Mouse (Mus musculus): ENCODE data around the gene Slc11a1. TPM values are rescaled to one million over a fixed set of nuclear protein-coding genes. Genes with fewer than 3 reads are reported as not detected.

Slc11a1 gene
- total RNA-seq, 2 experiments from 2014 or later = 7.5 to 12.5 TPM

GRCm38 (mm10) chr1:74401015-74401702 lies 26.2 kb downstream of the Slc11a1 start:
- no peak for ATAC-seq (replicated peaks; ENCODE audit: low FRiP score, poor library complexity, severe bottlenecking)

- no peak for ATAC-seq (replicated peaks; ENCODE audit: low FRiP score, poor library complexity, severe bottlenecking)
Measured at GRCm38 (mm10) chr1:74404206-74404605, 29.2 kb downstream of the Slc11a1 start.

- ATAC-seq (replicated peaks; ENCODE audit: low FRiP score, poor library complexity, severe bottlenecking) = no peak
Measured at GRCm38 (mm10) chr1:74408589-74409504, 33.9 kb downstream of the Slc11a1 start, which contains the start of gene Vil1. Vil1 (plus strand) TSS chr1:74409376.

GRCm38 (mm10) chr1:74411753-74412325 lies 36.8 kb downstream of the Slc11a1 start:
- ATAC-seq (replicated peaks; ENCODE audit: low FRiP score, poor library complexity, severe bottlenecking) = no peak

GRCm38 (mm10) chr1:74412711-74413110 lies 37.7 kb downstream of the Slc11a1 start:
- ATAC-seq (replicated peaks; ENCODE audit: low FRiP score, poor library complexity, severe bottlenecking) = no peak

- 0 out of 2 replicates have a peak, but pooled peaks have one; percentile 30 for ATAC-seq (replicated peaks; ENCODE audit: low FRiP score, poor library complexity, severe bottlenecking)
Measured at GRCm38 (mm10) chr1:74415143-74415542, 40.1 kb downstream of the Slc11a1 start.

- no peak for ATAC-seq (replicated peaks; ENCODE audit: low FRiP score, poor library complexity, severe bottlenecking)
Measured at GRCm38 (mm10) chr1:74418747-74419439, 43.9 kb downstream of the Slc11a1 start.

- ATAC-seq (replicated peaks; ENCODE audit: low FRiP score, poor library complexity, severe bottlenecking) = no peak
Measured at GRCm38 (mm10) chr1:74419440-74419794, 44.4 kb downstream of the Slc11a1 start.

GRCm38 (mm10) chr1:74423147-74423546 lies 48.2 kb downstream of the Slc11a1 start:
- ATAC-seq (replicated peaks; ENCODE audit: low FRiP score, poor library complexity, severe bottlenecking) = no peak

GRCm38 (mm10) chr1:74425845-74426244 lies 50.9 kb downstream of the Slc11a1 start:
- ATAC-seq (replicated peaks; ENCODE audit: low FRiP score, poor library complexity, severe bottlenecking) = no peak

- ATAC-seq (replicated peaks; ENCODE audit: low FRiP score, poor library complexity, severe bottlenecking) = no peak
Measured at GRCm38 (mm10) chr1:74433220-74433619, 58.2 kb downstream of the Slc11a1 start.

- no peak for ATAC-seq (replicated peaks; ENCODE audit: low FRiP score, poor library complexity, severe bottlenecking)
Measured at GRCm38 (mm10) chr1:74434596-74434995, 59.6 kb downstream of the Slc11a1 start.

GRCm38 (mm10) chr1:74435563-74435962 lies 60.6 kb downstream of the Slc11a1 start:
- ATAC-seq (replicated peaks; ENCODE audit: low FRiP score, poor library complexity, severe bottlenecking) = no peak

Other genes starting within 250 kb of the Slc11a1 start
- gene Rufy4, start 249.7 kb upstream of the Slc11a1 start, total RNA-seq (2015; ENCODE audit: low replicate concordance) = not detected in 2 replicates
- gene Rufy4, start 249.7 kb upstream of the Slc11a1 start, total RNA-seq (2017; ENCODE audit: low replicate concordance) = 0.13 TPM in 1 of 2 replicates, not detected in the other
- 6.3 and 6.8 TPM in 2 replicates for gene Cxcr2, start 221.2 kb upstream of the Slc11a1 start, total RNA-seq (2015; ENCODE audit: low replicate concordance)
- 6.8 and 11.6 TPM in 2 replicates for gene Cxcr2, start 221.2 kb upstream of the Slc11a1 start, total RNA-seq (2017; ENCODE audit: low replicate concordance)
- not detected in 2 replicates for gene Cxcr1, start 180.6 kb upstream of the Slc11a1 start, total RNA-seq (2015; ENCODE audit: low replicate concordance)
- not detected in 2 replicates for gene Cxcr1, start 180.6 kb upstream of the Slc11a1 start, total RNA-seq (2017; ENCODE audit: low replicate concordance)
- gene Arpc2, start 139.1 kb upstream of the Slc11a1 start, total RNA-seq (2015; ENCODE audit: low replicate concordance) = 228 and 243 TPM in 2 replicates
- 69.4 and 89.7 TPM in 2 replicates for gene Arpc2, start 139.1 kb upstream of the Slc11a1 start, total RNA-seq (2017; ENCODE audit: low replicate concordance)
- not detected in 2 replicates for gene Gpbar1, start 96.6 kb upstream of the Slc11a1 start, total RNA-seq (2015; ENCODE audit: low replicate concordance)
- not detected in 2 replicates for gene Gpbar1, start 96.6 kb upstream of the Slc11a1 start, total RNA-seq (2017; ENCODE audit: low replicate concordance)
- 12.6 and 14.3 TPM in 2 replicates for gene Aamp, start 90.5 kb upstream of the Slc11a1 start, total RNA-seq (2015; ENCODE audit: low replicate concordance)
- gene Aamp, start 90.5 kb upstream of the Slc11a1 start, total RNA-seq (2017; ENCODE audit: low replicate concordance) = 17.1 and 26.6 TPM in 2 replicates
- gene Pnkd, start 90.3 kb upstream of the Slc11a1 start, total RNA-seq (2015; ENCODE audit: low replicate concordance) = 6.5 and 12.2 TPM in 2 replicates
- 0.76 and 1.8 TPM in 2 replicates for gene Pnkd, start 90.3 kb upstream of the Slc11a1 start, total RNA-seq (2017; ENCODE audit: low replicate concordance)
- gene Tmbim1, start 69.6 kb upstream of the Slc11a1 start, total RNA-seq (2015; ENCODE audit: low replicate concordance) = not detected in 2 replicates
- gene Tmbim1, start 69.6 kb upstream of the Slc11a1 start, total RNA-seq (2017; ENCODE audit: low replicate concordance) = 0.45 and 0.90 TPM in 2 replicates
- gene Catip, start 13.1 kb upstream of the Slc11a1 start, total RNA-seq (2015; ENCODE audit: low replicate concordance) = not detected in 2 replicates
- gene Catip, start 13.1 kb upstream of the Slc11a1 start, total RNA-seq (2017; ENCODE audit: low replicate concordance) = not detected in 2 replicates
- 64.5 and 65.0 TPM in 2 replicates for gene Ctdsp1, start 16.3 kb downstream of the Slc11a1 start, total RNA-seq (2015; ENCODE audit: low replicate concordance)
- 18.5 and 26.8 TPM in 2 replicates for gene Ctdsp1, start 16.3 kb downstream of the Slc11a1 start, total RNA-seq (2017; ENCODE audit: low replicate concordance)
- not detected in 2 replicates for gene Vil1, start 34.2 kb downstream of the Slc11a1 start, total RNA-seq (2015; ENCODE audit: low replicate concordance)
- gene Vil1, start 34.2 kb downstream of the Slc11a1 start, total RNA-seq (2017; ENCODE audit: low replicate concordance) = 0.64 TPM in 1 of 2 replicates, not detected in the other
- gene Cnot9, start 130.9 kb downstream of the Slc11a1 start, total RNA-seq (2015; ENCODE audit: low replicate concordance) = 28.5 and 39.6 TPM in 2 replicates
- 19.6 and 43.3 TPM in 2 replicates for gene Cnot9, start 130.9 kb downstream of the Slc11a1 start, total RNA-seq (2017; ENCODE audit: low replicate concordance)
- gene Plcd4, start 167.7 kb downstream of the Slc11a1 start, total RNA-seq (2015; ENCODE audit: low replicate concordance) = not detected in 2 replicates
- gene Plcd4, start 167.7 kb downstream of the Slc11a1 start, total RNA-seq (2017; ENCODE audit: low replicate concordance) = 0.39 TPM in 1 of 2 replicates, not detected in the other
- gene Usp37, start 169.1 kb downstream of the Slc11a1 start, total RNA-seq (2015; ENCODE audit: low replicate concordance) = 15.5 and 30.2 TPM in 2 replicates
- 29.0 and 33.9 TPM in 2 replicates for gene Usp37, start 169.1 kb downstream of the Slc11a1 start, total RNA-seq (2017; ENCODE audit: low replicate concordance)
- gene Zfp142, start 213.1 kb downstream of the Slc11a1 start, total RNA-seq (2015; ENCODE audit: low replicate concordance) = 19.3 and 20.5 TPM in 2 replicates
- 15.4 and 19.9 TPM in 2 replicates for gene Zfp142, start 213.1 kb downstream of the Slc11a1 start, total RNA-seq (2017; ENCODE audit: low replicate concordance)
- 2.9 and 7.2 TPM in 2 replicates for gene Bcs1l, start 213.1 kb downstream of the Slc11a1 start, total RNA-seq (2015; ENCODE audit: low replicate concordance)
- 9.0 and 18.5 TPM in 2 replicates for gene Bcs1l, start 213.1 kb downstream of the Slc11a1 start, total RNA-seq (2017; ENCODE audit: low replicate concordance)
- gene Rnf25, start 226.2 kb downstream of the Slc11a1 start, total RNA-seq (2015; ENCODE audit: low replicate concordance) = 9.0 and 32.7 TPM in 2 replicates
- gene Rnf25, start 226.2 kb downstream of the Slc11a1 start, total RNA-seq (2017; ENCODE audit: low replicate concordance) = 8.5 and 17.9 TPM in 2 replicates
- not detected in 2 replicates for gene Stk36, start 226.2 kb downstream of the Slc11a1 start, total RNA-seq (2015; ENCODE audit: low replicate concordance)
- not detected in 2 replicates for gene Stk36, start 226.2 kb downstream of the Slc11a1 start, total RNA-seq (2017; ENCODE audit: low replicate concordance)